Mouse (Mus musculus) adrenal gland, postnatal 10 days (tissue): ENCODE measurements at regions not wholly inside any gene's neighbourhood (a gene's known extent, or its start where the extent isn't known, plus 50 kb on each side); places are given as distances from the start of the nearest gene placed in this dataset.
"Not testable (repeated sequence)": the region's sequence is repeated elsewhere in the genome, so short reads cannot be mapped to it uniquely, and the experiment has no call there.

Experiments used
- DNase-seq: peaks from one replicate; pipeline ENCODE4 v3.0.0; 2021; ENCODE audit warnings: mixed read lengths

GRCm38 (mm10) chr4:93567487-93568259 lies 232.4 kb upstream of the Tusc1 start:
- DNase-seq = no peak

GRCm38 (mm10) chr4:93555787-93556760 lies 220.8 kb upstream of the Tusc1 start:
- no peak for DNase-seq

GRCm38 (mm10) chr4:93555181-93555580 lies 219.9 kb upstream of the Tusc1 start:
- DNase-seq = not testable (repeated sequence)

- DNase-seq = no peak
Measured at GRCm38 (mm10) chr4:93552489-93553160, 217.3 kb upstream of the Tusc1 start.

GRCm38 (mm10) chr4:93551086-93551485 lies 215.8 kb upstream of the Tusc1 start:
- peak; percentile 25 for DNase-seq

GRCm38 (mm10) chr4:93540588-93540987 lies 205.3 kb upstream of the Tusc1 start:
- DNase-seq = no peak

GRCm38 (mm10) chr4:93527382-93527781 lies 192.1 kb upstream of the Tusc1 start:
- DNase-seq = no peak

- no peak for DNase-seq
Measured at GRCm38 (mm10) chr4:93520454-93521100, 185.3 kb upstream of the Tusc1 start.

- no peak for DNase-seq
Measured at GRCm38 (mm10) chr4:93518925-93519324, 183.6 kb upstream of the Tusc1 start.

- no peak for DNase-seq
Measured at GRCm38 (mm10) chr4:93510771-93511170, 175.5 kb upstream of the Tusc1 start.

- DNase-seq = no peak
Measured at GRCm38 (mm10) chr4:93496871-93497270, 161.6 kb upstream of the Tusc1 start.

GRCm38 (mm10) chr4:93494319-93494718 lies 159.0 kb upstream of the Tusc1 start:
- DNase-seq = no peak

GRCm38 (mm10) chr4:93493905-93494304 lies 158.6 kb upstream of the Tusc1 start:
- DNase-seq = no peak

- no peak for DNase-seq
Measured at GRCm38 (mm10) chr4:93493326-93493725, 158.0 kb upstream of the Tusc1 start.

GRCm38 (mm10) chr4:93488570-93488969 lies 153.3 kb upstream of the Tusc1 start:
- DNase-seq = no peak

- no peak for DNase-seq
Measured at GRCm38 (mm10) chr4:93486455-93486854, 151.1 kb upstream of the Tusc1 start.

GRCm38 (mm10) chr4:93481247-93481646 lies 145.9 kb upstream of the Tusc1 start:
- DNase-seq = no peak

- DNase-seq = no peak
Measured at GRCm38 (mm10) chr4:93477189-93477767, 142.0 kb upstream of the Tusc1 start.

- DNase-seq = no peak
Measured at GRCm38 (mm10) chr4:93467998-93468397, 132.7 kb upstream of the Tusc1 start.

- no peak for DNase-seq
Measured at GRCm38 (mm10) chr4:93467424-93467823, 132.1 kb upstream of the Tusc1 start.

GRCm38 (mm10) chr4:93451357-93451756 lies 116.0 kb upstream of the Tusc1 start:
- no peak for DNase-seq

GRCm38 (mm10) chr4:93450831-93451230 lies 115.5 kb upstream of the Tusc1 start:
- no peak for DNase-seq
